Mouse (Mus musculus) spleen, adult 18-20 months (tissue): Measurements from ENCODE around the gene Wdr72.

Experiments used
- DNase-seq, 2 experiments: peaks; one replicate each; pipeline ENCODE4 v3.0.0; 2022; ENCODE audit warnings: mixed read lengths in 2 of 2

Gene Wdr72

GRCm38 (mm10) chr9:74248084-74248483, 137.9 kb downstream of the Wdr72 start:
- DNase-seq = no peak

- no peak for DNase-seq
These were observed 139.3 kb downstream of the Wdr72 start for GRCm38 (mm10) chr9:74249486-74249885.

GRCm38 (mm10) chr9:74250522-74250921, 140.4 kb downstream of the Wdr72 start:
- DNase-seq = no peak

- DNase-seq = no peak
These were observed 148.2 kb downstream of the Wdr72 start for GRCm38 (mm10) chr9:74258389-74258788.

GRCm38 (mm10) chr9:74277752-74278385, 167.7 kb downstream of the Wdr72 start:
- no peak for DNase-seq

GRCm38 (mm10) chr9:74282072-74282471, 171.9 kb downstream of the Wdr72 start:
- no peak for DNase-seq

- no peak for DNase-seq
These were observed 176.1 kb downstream of the Wdr72 start for GRCm38 (mm10) chr9:74286210-74286609.

- DNase-seq = no peak
These were observed 184.3 kb downstream of the Wdr72 start for GRCm38 (mm10) chr9:74294479-74294878.

- DNase-seq = no peak
These were observed 208.6 kb downstream of the Wdr72 start for GRCm38 (mm10) chr9:74318771-74319170.

- DNase-seq = no peak
These were observed 214.2 kb downstream of the Wdr72 start for GRCm38 (mm10) chr9:74324089-74324924.

- no peak for DNase-seq
These were observed 214.8 kb downstream of the Wdr72 start for GRCm38 (mm10) chr9:74324925-74325295.

GRCm38 (mm10) chr9:74325981-74326380, 215.8 kb downstream of the Wdr72 start:
- DNase-seq = no peak

- DNase-seq = no peak
These were observed 218.7 kb downstream of the Wdr72 start for GRCm38 (mm10) chr9:74328821-74329220.

GRCm38 (mm10) chr9:74330706-74331495, 220.7 kb downstream of the Wdr72 start:
- DNase-seq = no peak

- no peak for DNase-seq
These were observed 222.2 kb downstream of the Wdr72 start for GRCm38 (mm10) chr9:74332321-74332720.
